Mouse (Mus musculus): ENCODE results near the gene Nr4a1. TPM values are rescaled to one million over a fixed set of nuclear protein-coding genes. Genes with fewer than 3 reads are reported as not detected.

Gene Nr4a1
- 6.4 and 7.6 TPM in 2 replicates for polyA plus RNA-seq (2015; fragmentation: Nextera tagmentation; extraction: Ambion mirVana)

DNA sequence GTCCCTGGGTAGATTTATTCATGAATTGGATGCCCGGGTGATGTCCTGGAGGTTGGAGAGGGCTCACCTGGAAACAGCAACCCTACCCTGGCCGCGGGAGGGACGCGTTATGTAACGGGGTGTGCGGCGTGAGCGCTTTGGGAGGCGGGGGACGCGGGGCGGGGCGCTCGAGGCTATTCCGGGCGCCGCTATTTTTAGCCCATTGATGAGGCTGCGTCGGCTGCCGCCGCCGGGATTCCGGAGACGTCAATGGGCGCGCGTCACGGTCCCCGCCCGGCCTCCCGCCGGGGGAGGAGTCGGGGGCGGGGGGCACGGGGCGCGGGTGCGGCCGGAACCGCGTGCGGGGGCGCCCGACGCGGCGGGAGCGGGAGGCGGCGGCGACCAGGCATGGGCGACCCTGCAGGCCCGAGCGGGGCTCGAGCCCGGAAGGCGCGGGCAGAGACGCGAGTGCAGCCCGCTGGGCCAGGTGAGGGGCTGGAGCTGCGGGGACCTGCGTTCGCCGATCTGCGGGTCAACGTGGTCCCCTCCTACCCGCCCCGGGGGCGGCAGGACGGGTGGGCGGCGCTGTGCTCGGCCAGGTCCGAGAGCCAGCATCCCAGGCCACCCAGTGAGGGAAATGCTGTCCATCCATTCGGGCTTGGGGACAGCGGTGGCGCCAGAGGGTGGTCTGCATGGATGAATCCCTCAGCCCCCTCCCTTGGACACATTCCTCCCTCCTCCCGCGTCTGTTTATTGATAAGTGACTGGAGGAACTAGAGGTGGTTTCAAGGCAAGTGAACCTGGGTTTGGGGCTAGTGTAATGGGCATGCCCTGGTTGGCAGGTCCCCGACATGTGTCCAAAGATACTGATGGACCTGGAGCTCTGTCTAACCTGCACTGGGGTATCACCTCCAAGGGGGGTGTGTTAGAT is at the start of gene Nr4a1:
Gene Nr4a1, plus strand, starts transcription at position 384 of the 910 bp plus-strand sequence.
- H3K9ac ChIP-seq = peak within 1 kb of the TSS; percentile 89
- 0 out of 2 replicates have a peak, but pooled peaks cover 6% of the 10 kb centered on the region for H3K27me3 ChIP-seq
- peak within 1 kb of the TSS; percentile 50 for H3K27ac ChIP-seq (replicated peaks)
- H3K4me2 ChIP-seq = peak within 1 kb of the TSS; percentile 82
- peak within 1 kb of the TSS; percentile 63 for H3K4me3 ChIP-seq
- no peaks in the 10 kb centered on the region for H3K9me3 ChIP-seq
- under 1% methylated on average over 80 of the region's 82 CpGs for WGBS
- H3K36me3 ChIP-seq = no peaks in the 10 kb centered on the region
- ATAC-seq (ENCODE audit: low read depth) = peak; percentile 47
- H3K4me1 ChIP-seq (replicated peaks) = peaks cover 14% of the 10 kb centered on the region

DNA sequence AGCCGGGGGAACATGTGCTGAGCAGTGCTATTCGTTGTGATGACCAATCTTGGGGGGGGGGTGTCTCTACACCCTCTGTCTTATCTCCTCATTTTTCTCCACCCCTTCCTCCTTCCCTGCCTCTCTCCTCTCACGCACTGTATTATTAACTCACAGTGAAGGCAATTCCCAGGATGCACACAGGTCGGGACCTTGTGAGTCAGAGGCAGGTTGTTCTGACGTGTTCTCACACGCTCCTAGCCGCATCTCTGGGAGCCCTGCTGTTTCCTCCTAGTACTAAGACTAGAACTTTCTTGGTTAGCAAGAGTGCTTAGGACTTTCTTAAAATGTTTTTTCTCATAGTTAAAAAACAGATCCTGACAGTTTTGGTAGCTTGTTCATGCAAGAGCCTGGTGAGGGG is 49.3 kb upstream of the Nr4a1 start:
- no peak overlapping the region for H3K27ac ChIP-seq (replicated peaks)
- peaks cover 93% of the 10 kb centered on the region for H3K36me3 ChIP-seq
- H3K4me2 ChIP-seq = no peak overlapping the region
- no peak overlapping the region for H3K4me3 ChIP-seq
- no peaks in the 10 kb centered on the region for H3K27me3 ChIP-seq
- no peak for ATAC-seq (ENCODE audit: low read depth)
- H3K9ac ChIP-seq = no peak overlapping the region
- 88% methylated on average over 7 of the region's 7 CpGs for whole genome bisulfite sequencing
- no peaks in the 10 kb centered on the region for H3K9me3 ChIP-seq
- no peaks in the 10 kb centered on the region for H3K4me1 ChIP-seq (replicated peaks)

DNA sequence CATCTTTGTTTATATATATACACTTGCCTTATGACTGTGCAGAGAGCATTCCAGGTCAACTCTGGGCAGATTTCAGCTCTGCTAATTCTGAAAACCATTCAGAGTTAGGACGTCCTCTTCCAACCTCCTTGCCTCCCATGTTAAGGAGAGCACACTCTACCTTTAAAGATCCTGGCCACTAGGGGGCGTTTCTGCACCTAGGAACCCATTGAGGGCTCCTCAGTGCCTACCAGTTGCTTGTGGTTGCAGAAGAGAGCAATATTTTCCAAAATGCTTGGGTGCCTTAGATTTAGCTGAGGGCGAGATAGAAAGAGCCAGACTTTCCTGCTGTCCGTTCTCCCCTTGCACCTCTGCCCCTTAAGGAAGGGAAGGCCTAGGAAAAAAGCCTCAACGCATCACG is 43.8 kb upstream of the Nr4a1 start:
- peaks cover 88% of the 10 kb centered on the region for H3K36me3 ChIP-seq
- 70% methylated on average over 6 of the region's 6 CpGs for WGBS
- no peaks in the 10 kb centered on the region for H3K9me3 ChIP-seq
- no peak overlapping the region for H3K9ac ChIP-seq
- no peak overlapping the region for H3K4me3 ChIP-seq
- no peak overlapping the region for H3K4me2 ChIP-seq
- no peaks in the 10 kb centered on the region; the same call in 1 of the 2 replicates for H3K4me1 ChIP-seq (replicated peaks)
- H3K27me3 ChIP-seq = no peaks in the 10 kb centered on the region
- H3K27ac ChIP-seq (replicated peaks) = no peak overlapping the region
- no peak for ATAC-seq (ENCODE audit: low read depth)

DNA sequence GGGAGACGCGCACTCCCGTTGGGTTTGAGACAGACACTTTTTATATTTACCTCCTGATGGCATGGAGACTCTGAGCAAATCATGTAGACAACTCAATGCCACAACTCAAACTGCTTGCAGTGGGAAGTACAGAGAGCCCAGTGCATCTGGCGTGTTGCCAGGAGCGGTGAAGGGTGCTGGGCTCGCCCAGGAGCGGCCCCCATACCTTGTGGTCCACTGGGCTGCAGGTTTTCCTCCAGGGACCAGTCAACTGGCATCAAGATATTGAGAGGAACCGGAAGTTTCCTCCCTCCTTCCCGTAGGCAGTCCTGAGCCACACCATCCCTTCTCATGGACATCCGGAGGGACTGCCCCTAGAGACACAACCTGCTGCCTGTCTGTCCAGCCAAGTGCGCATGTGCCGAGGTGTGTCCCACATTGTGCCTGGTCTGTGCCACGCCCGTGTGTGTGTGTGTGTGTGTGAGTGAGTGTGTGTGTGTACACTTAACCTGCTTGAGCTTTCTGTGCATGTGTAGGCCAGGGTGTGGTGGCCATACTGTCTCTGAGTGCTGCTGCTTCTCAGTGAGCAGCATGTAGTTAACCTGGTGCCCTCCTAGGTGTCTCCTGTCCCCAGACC is 43.0 kb upstream of the Nr4a1 start:
- H3K9me3 ChIP-seq = no peaks in the 10 kb centered on the region
- WGBS = 91% methylated on average over 14 of the region's 14 CpGs
- peaks cover 82% of the 10 kb centered on the region for H3K36me3 ChIP-seq
- H3K4me3 ChIP-seq = no peak overlapping the region
- no peaks in the 10 kb centered on the region; the same call in 1 of the 2 replicates for H3K4me1 ChIP-seq (replicated peaks)
- H3K27me3 ChIP-seq = no peaks in the 10 kb centered on the region
- no peak overlapping the region for H3K27ac ChIP-seq (replicated peaks)
- ATAC-seq (ENCODE audit: low read depth) = no peak; the same call in 1 of the 2 replicates
- H3K9ac ChIP-seq = no peak overlapping the region
- no peak overlapping the region for H3K4me2 ChIP-seq

DNA sequence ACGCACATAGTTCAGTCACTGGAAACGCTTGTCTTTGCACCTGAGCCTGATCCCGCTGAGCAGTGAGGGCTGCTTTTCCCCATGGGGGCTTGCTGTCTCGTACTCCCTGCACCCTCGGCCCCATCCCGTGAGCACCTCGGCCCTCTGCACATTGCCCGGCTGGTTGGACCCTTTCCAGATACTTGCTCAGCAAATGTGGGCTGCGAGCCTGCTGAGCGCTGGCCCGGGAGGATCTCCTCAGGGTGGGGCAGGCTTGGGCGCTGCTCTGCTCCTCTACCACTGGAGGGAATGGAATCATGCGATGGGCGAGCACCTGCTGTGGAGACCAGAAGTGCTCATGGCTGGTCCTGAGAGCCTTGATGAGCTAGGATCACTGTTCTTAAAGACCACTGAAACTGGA is 41.6 kb upstream of the Nr4a1 start:
- Histone ChIP-seq H3K4me2 (no peak overlapping the region), H3K9me3 (no peaks in the 10 kb centered on the region), H3K36me3 (peaks cover 69% of the 10 kb centered on the region), H3K27me3 (no peaks in the 10 kb centered on the region), H3K4me1 (replicated peaks) (no peaks in the 10 kb centered on the region; the same call in 1 of the 2 replicates), H3K27ac (replicated peaks) (no peak overlapping the region), H3K9ac (no peak overlapping the region), H3K4me3 (no peak overlapping the region)
- 78% methylated on average over 14 of the region's 14 CpGs for WGBS
- no peak for ATAC-seq (ENCODE audit: low read depth)

DNA sequence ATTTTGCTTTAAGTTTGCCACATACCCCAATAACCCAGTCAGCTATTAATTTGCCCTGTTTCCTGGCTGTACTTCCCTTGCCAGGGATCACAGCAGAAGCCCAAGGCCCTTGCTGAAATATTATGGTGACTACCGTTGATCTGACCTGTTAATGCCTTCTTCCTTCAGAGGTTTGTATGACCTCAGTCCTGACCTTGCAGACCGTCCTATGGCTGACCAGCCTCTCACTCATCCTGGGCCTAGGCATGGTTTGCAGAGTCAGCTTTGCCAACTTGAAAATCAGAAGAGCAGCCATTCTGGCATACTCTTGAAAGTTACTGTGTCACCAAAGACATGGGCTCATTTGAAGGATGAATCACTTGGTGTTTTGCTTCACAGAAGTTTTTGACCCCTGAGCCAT is 38.9 kb upstream of the Nr4a1 start:
- no peak overlapping the region for H3K4me3 ChIP-seq

DNA sequence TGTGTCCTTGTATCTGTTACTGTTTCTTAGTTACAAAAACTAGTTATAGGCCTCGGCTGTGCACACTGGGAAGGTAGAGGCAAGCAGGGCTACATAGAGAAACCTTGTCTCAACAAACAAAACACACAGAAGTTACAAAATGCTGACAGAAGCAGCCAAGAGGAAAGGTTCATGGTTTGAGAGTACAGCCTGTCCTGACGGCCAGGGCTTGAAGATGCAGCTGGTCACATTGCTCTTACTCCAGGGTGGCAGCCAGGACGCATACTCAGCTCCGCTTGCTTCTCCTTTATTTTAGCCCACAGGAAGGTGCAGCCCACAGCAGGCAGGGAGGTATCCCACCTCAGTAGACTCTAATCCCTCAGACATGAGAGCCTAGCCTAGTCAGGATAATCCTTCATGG is 38.0 kb upstream of the Nr4a1 start:
- Histone ChIP-seq H3K9ac (no peak overlapping the region), H3K36me3 (peaks cover 37% of the 10 kb centered on the region), H3K9me3 (no peaks in the 10 kb centered on the region), H3K4me2 (no peak overlapping the region), H3K4me3 (no peak overlapping the region), H3K27me3 (no peaks in the 10 kb centered on the region), H3K4me1 (replicated peaks) (peaks cover 11% of the 10 kb centered on the region), H3K27ac (replicated peaks) (no peak overlapping the region)
- 84% methylated on average over 4 of the region's 4 CpGs for WGBS
- no peak for ATAC-seq (ENCODE audit: low read depth)

More for the DNA sequence above, 38.9 kb upstream of the Nr4a1 start:
- 80% methylated on average over 2 of the region's 2 CpGs for WGBS
- H3K36me3 ChIP-seq = peaks cover 45% of the 10 kb centered on the region
- no peak overlapping the region for H3K4me2 ChIP-seq
- no peaks in the 10 kb centered on the region for H3K27me3 ChIP-seq
- no peak overlapping the region for H3K9ac ChIP-seq
- ATAC-seq (ENCODE audit: low read depth) = no peak
- H3K9me3 ChIP-seq = no peaks in the 10 kb centered on the region
- peaks cover 2% of the 10 kb centered on the region; the same call in 1 of the 2 replicates for H3K4me1 ChIP-seq (replicated peaks)
- H3K27ac ChIP-seq (replicated peaks) = no peak overlapping the region

DNA sequence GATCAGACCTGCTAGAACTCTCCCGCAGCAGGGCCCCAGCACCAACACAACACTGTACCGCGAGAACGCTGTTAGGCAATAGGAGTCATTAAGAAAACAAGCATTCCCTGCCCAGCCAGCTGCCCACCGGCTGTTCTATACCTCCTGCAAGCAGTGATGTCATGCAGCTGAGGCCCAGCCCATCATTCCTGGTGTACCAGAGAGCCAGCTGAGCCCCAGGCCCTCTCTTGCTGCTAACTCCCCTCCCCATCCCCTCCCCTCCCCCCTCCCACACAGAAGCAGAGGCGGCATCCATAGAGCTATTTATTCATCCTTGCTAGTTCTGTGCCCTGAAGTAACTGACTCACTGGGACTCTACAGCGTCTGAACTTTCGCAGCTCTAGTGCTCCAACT is 33.2 kb upstream of the Nr4a1 start:
- Histone ChIP-seq H3K4me3 (no peak overlapping the region), H3K27ac (replicated peaks) (peak overlapping the region; percentile 80), H3K4me1 (replicated peaks) (peaks cover 52% of the 10 kb centered on the region), H3K4me2 (peak overlapping the region; percentile 44), H3K9ac (no peak overlapping the region), H3K9me3 (no peaks in the 10 kb centered on the region), H3K27me3 (peaks cover 21% of the 10 kb centered on the region), H3K36me3 (no peaks in the 10 kb centered on the region)
- ATAC-seq (ENCODE audit: low read depth) = peak; percentile 68; the same call in 1 of the 2 replicates
- 4% methylated on average over 8 of the region's 8 CpGs for WGBS

DNA sequence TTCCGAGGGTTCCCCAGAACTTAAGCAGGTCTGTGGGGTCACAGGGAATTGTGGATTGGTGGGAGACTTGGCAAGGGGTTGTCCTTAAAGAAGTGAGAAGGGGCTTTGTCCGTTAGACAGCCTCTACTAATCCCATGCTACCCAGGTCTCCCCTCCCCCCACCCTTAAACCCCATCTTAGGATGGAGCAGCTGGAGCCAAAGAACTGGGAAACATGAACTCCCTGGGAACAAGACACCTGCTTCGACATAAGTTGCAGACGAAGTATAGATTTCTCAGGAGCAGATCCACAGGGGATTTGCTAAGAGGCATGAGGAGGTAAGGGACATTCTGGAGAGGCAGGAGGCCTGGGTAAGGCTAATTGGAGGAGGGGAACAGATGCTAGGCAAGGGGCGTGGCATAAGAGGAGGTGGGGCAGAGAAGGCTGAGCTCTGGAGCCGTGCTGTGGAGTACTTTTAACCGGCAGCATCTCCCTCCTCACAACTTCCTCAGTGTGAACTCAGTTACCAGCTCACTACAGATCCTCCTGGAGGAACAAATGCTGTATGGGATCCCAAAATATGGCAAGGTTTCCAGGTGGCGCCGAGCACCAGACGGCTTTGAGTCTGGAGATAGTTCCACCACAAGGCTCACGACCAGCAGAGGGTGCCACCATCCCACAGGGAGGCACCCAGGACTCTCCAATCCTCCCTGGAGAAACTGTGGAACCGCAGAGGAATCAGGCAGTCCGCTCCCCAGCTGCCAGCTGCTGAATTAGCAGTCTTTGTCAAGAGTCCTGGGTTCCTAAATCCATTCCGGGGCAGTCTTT is 32.6 kb upstream of the Nr4a1 start:
- Histone ChIP-seq H3K9me3 (no peaks in the 10 kb centered on the region), H3K4me3 (peak overlapping the region; percentile 17), H3K9ac (peak overlapping the region; percentile 43; the same call in 1 of the 2 replicates), H3K36me3 (no peaks in the 10 kb centered on the region), H3K27ac (replicated peaks) (peak overlapping the region; percentile 71), H3K4me2 (peak overlapping the region; percentile 44), H3K27me3 (peaks cover 21% of the 10 kb centered on the region), H3K4me1 (replicated peaks) (peaks cover 52% of the 10 kb centered on the region)
- 3% methylated on average over 14 of the region's 14 CpGs for WGBS
- peak; percentile 34; the same call in 1 of the 2 replicates for ATAC-seq (ENCODE audit: low read depth)

DNA sequence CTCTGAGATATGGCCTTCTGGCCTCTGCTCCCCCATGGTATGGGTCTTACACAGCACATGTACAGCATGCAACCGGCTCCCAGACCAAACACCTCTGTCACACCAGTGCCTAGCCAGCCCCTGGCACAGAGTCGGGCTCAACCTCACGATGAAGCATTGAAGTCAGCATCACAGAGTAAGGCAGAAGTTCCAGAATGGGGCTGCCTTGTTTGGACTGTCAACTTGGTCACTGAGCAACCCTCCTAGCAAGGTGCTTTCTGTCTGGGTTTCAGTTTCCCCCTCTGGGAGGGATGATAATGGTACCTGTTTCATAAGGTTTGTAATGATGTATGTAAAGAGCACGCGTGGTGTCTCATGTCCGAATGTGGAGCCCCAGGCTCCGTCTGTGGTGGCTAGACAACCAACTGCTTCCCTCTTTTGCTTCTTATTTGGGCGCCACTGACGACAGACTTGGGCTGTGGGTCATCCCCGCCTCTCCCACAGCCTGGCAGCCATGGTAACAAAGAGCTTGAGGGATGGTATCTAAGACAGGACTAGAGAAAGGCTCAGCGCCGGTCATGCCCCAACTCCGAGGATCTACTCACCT is 31.1 kb upstream of the Nr4a1 start:
- no peaks in the 10 kb centered on the region for H3K9me3 ChIP-seq
- H3K9ac ChIP-seq = no peak overlapping the region
- 0 out of 2 replicates have a peak overlapping the region, but pooled peaks have one; percentile 64 for H3K27ac ChIP-seq (replicated peaks)
- no peak for ATAC-seq (ENCODE audit: low read depth)
- peaks cover 21% of the 10 kb centered on the region for H3K27me3 ChIP-seq
- H3K4me1 ChIP-seq (replicated peaks) = peaks cover 59% of the 10 kb centered on the region
- 0 out of 2 replicates have a peak overlapping the region, but pooled peaks have one; percentile 76 for H3K4me3 ChIP-seq
- H3K4me2 ChIP-seq = peak overlapping the region; percentile 95
- WGBS = 41% methylated on average over 13 of the region's 13 CpGs
- H3K36me3 ChIP-seq = no peaks in the 10 kb centered on the region

DNA sequence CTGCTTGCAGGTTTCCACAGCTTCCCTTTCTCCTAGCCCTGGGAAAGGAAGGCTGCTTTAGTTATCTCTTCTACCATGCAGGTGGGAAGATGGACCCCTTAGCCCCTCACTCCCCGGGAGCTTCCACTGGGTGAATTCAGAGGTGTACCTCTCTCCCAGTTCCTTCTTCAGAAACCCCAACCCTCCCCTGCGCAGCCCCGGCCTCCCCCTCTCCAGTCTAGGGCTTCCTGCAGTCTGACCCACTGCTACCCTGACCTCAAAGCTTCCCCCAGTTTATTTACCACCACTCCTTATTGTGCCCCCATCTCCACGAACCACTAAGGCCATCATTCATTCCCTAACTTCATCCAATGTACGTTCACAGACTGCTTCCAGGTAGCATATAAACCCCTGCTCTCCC is 30.5 kb upstream of the Nr4a1 start:
- H3K27me3 ChIP-seq = peaks cover 21% of the 10 kb centered on the region
- peak overlapping the region; percentile 76 for H3K4me3 ChIP-seq
- ATAC-seq (ENCODE audit: low read depth) = peak; percentile 6; the same call in 1 of the 2 replicates
- peaks cover 65% of the 10 kb centered on the region for H3K4me1 ChIP-seq (replicated peaks)
- no peaks in the 10 kb centered on the region for H3K9me3 ChIP-seq
- peak overlapping the region; percentile 95 for H3K4me2 ChIP-seq
- no peaks in the 10 kb centered on the region for H3K36me3 ChIP-seq
- WGBS = 2% methylated on average over 5 of the region's 5 CpGs
- peak overlapping the region; percentile 64; the same call in 1 of the 2 replicates for H3K27ac ChIP-seq (replicated peaks)
- H3K9ac ChIP-seq = peak overlapping the region; percentile 84

Data from neural tube, embryonic 13.5 days (tissue).